Mouse (Mus musculus) kidney, adult 2 months (tissue): ENCODE measurements around the gene Plcl1.

Experiments used
- CTCF ChIP-seq: fragments of 200-500 bp; conservative IDR thresholded peaks from 2 replicates; pipeline ENCODE4 v1.5.1; 2011; ENCODE audit warnings: low read depth, mild to moderate bottlenecking, control low read depth, low read length, moderate library complexity, mixed read lengths; ENCODE audit not compliant: insufficient read depth, insufficient read length
- POLR2A ChIP-seq: fragments of 200-500 bp; IDR thresholded peaks from one replicate; pipeline ENCODE4 v1.6.1; 2011; ENCODE audit warnings: low read depth, low read length, control low read depth

DNA sequence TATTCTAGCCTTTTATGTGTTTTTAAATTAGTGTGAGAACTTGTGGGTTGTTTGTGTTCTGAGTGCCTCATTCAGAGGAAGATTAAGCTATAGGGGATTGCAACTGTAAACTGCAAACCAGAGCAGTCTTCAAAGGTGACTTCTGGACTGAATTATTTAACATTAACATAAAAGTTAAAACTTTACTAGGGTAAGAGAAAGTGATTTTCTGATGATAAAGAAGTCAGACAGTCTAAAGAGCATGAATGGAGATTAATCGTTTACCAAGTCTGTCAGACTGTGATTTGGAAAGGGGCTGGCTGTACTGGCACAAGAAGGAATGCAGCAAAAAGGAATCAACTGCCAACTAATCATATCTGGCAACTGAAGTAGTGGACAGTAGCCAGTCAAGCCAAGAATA, 301.2 kb downstream of the Plcl1 start:
- TF ChIP-seq CTCF (no peak), POLR2A (no peak)
